In genomic region chr14:32708756-32709155, GRCm38 (mm10) we compare ENCODE assay signal across 14 mouse cellular contexts. TPM values are rescaled to one million over a fixed set of nuclear protein-coding genes. Genes with fewer than 3 reads are reported as not detected.
DNase-seq lines count a peak whose midpoint lies in the region; ATAC-seq and TF ChIP-seq lines count a peak whose summit lies in the region.
"Had no signal": no experiment of that assay in that cellular context is flagged by ENCODE, and none has a peak within 500 bp of the region (broad histone marks: within the 10 kb centered on the region; RNA-seq: fewer than 3 reads in every experiment).

No protein-coding gene starts in this region.

- no peak for TF ChIP-seq CTCF in hindbrain, postnatal 0 days (IDR thresholded peaks at IDR 0.05; ENCODE audit: low read depth)

- H3K4me2 ChIP-seq in hindbrain, postnatal 0 days (ENCODE audit: low read depth, low read length), result no peak overlapping the region
- H3K4me2 ChIP-seq in hindbrain, embryonic 16.5 days (ENCODE audit: low read length), result no peak overlapping the region
- H3K4me2 ChIP-seq: hindbrain, embryonic 12.5 days; midbrain, embryonic 12.5 days had no signal

- H3K27me3 ChIP-seq in hindbrain, postnatal 0 days (ENCODE audit: insufficient read depth, low read length), result no peaks in the 10 kb centered on the region
- no peaks in the 10 kb centered on the region for H3K27me3 ChIP-seq in hindbrain, embryonic 16.5 days (replicated peaks; ENCODE audit: control insufficient read depth, insufficient read depth, low read length)
- H3K27me3 ChIP-seq: hindbrain, embryonic 12.5 days; midbrain, embryonic 12.5 days had no signal

- peak; percentile 29; the same call in 1 of the 2 replicates for ATAC-seq in hindbrain, postnatal 0 days
- ATAC-seq in hindbrain, embryonic 16.5 days, result no peak
- ATAC-seq in CD4-positive, CD25-positive, alpha-beta regulatory T cell, adult 4 months, result no peak

- H3K9ac ChIP-seq in hindbrain, postnatal 0 days (replicated peaks; ENCODE audit: low read length), result no peak overlapping the region
- no peak overlapping the region for H3K9ac ChIP-seq in hindbrain, embryonic 16.5 days (ENCODE audit: low read depth, low read length)
- H3K9ac ChIP-seq: hindbrain, embryonic 12.5 days; midbrain, embryonic 12.5 days had no signal

- H3K4me1 ChIP-seq in hindbrain, postnatal 0 days (ENCODE audit: insufficient read depth, low read length), result no peaks in the 10 kb centered on the region
- no peaks in the 10 kb centered on the region for H3K4me1 ChIP-seq in hindbrain, embryonic 16.5 days (ENCODE audit: control insufficient read depth, insufficient read depth, low read depth, low read length)
- H3K4me1 ChIP-seq: hindbrain, embryonic 12.5 days; midbrain, embryonic 12.5 days had no signal

- H3K9me3 ChIP-seq in hindbrain, postnatal 0 days (ENCODE audit: low read length), result no peaks in the 10 kb centered on the region
- H3K9me3 ChIP-seq in hindbrain, embryonic 16.5 days (ENCODE audit: control insufficient read depth, low read length), result no peaks in the 10 kb centered on the region
- H3K9me3 ChIP-seq: hindbrain, embryonic 12.5 days; midbrain, embryonic 12.5 days had no signal

- peak; percentile 43 to 51 for DNase-seq in cerebellum, postnatal 10 days
- no peak for DNase-seq in cerebellum, adult 9-10 months
- DNase-seq in hindbrain, postnatal 0 days (ENCODE audit: low spot score), result peak; percentile 35
- DNase-seq in retina, adult 2 months (ENCODE audit: low read depth, low spot score), result peak; percentile 28
- DNase-seq in retina, embryonic 14.5 days (ENCODE audit: low spot score), result no peak
- no peak for DNase-seq in ovary, adult 18-20 months (ENCODE audit: low spot score)
- DNase-seq: kidney, adult 18-20 months; thymus, adult 18-20 months had no signal

- H3K27ac ChIP-seq in hindbrain, postnatal 0 days, result no peak overlapping the region
- no peak overlapping the region for H3K27ac ChIP-seq in hindbrain, embryonic 16.5 days (ENCODE audit: low read depth, low read length)
- H3K27ac ChIP-seq: hindbrain, embryonic 12.5 days; midbrain, embryonic 12.5 days had no signal

- no peak overlapping the region for H3K4me3 ChIP-seq in hindbrain, postnatal 0 days (ENCODE audit: low read length)
- no peak overlapping the region for H3K4me3 ChIP-seq in hindbrain, embryonic 16.5 days (ENCODE audit: low read length)
- H3K4me3 ChIP-seq: hindbrain, embryonic 12.5 days; midbrain, embryonic 12.5 days had no signal

- H3K36me3 ChIP-seq in hindbrain, postnatal 0 days (ENCODE audit: insufficient read depth, low read length), result no peaks in the 10 kb centered on the region
- H3K36me3 ChIP-seq in hindbrain, embryonic 16.5 days (ENCODE audit: control insufficient read depth, insufficient read depth, low read length), result no peaks in the 10 kb centered on the region
- H3K36me3 ChIP-seq: G1E; hindbrain, embryonic 12.5 days; midbrain, embryonic 12.5 days had no signal

- WGBS in hindbrain, postnatal 0 days, result 53% methylated on average over 7 of the region's 7 CpGs
- WGBS in hindbrain, embryonic 16.5 days, result 56% methylated on average over 7 of the region's 7 CpGs

RNA-seq across cellular contexts. Expression of gene 3425401B19Rik, which starts 23.7 kb away (rescaled TPM):
- 0.21 TPM in 1 of 2 replicates, not detected in the other for total RNA-seq in hindbrain, postnatal 0 days (2014; rRNA removed)
- polyA plus RNA-seq in hindbrain, postnatal 0 days (2015; fragmentation: Nextera tagmentation; extraction: Ambion mirVana), result 0.06 and 0.08 TPM in 2 replicates
- 0.06 and 0.21 TPM in 2 replicates for polyA plus RNA-seq in hindbrain, embryonic 16.5 days (2015; fragmentation: Nextera tagmentation; extraction: Ambion mirVana)
- polyA plus RNA-seq in CD4-positive, CD25-positive, alpha-beta regulatory T cell, adult 4 months (2017; shearing (Covaris generic)), result not detected
- total RNA-seq: common myeloid progenitor, adult 5-6 weeks had no signal
- polyA plus RNA-seq: G1E had no signal

Comparison
In these comparisons a context has a peak if more than half of its experiments do, and no peak if none do; other contexts are left out.
1. DNase-seq: peak in cerebellum, postnatal 10 days (2 of 2), hindbrain, postnatal 0 days (single experiment) and retina, adult 2 months (single experiment); none in cerebellum, adult 9-10 months (single experiment), retina, embryonic 14.5 days (single experiment) and ovary, adult 18-20 months (single experiment).